Mouse (Mus musculus) thymus, adult 2 months (tissue): ENCODE results near the gene Pabpn1l.

ENCODE experiments used
- CTCF ChIP-seq: fragments of 200-500 bp; IDR thresholded peaks from 2 replicates; pipeline ENCODE4 v1.5.1; 2012; ENCODE audit warnings: mild to moderate bottlenecking, control low read depth, low read length, moderate library complexity, borderline replicate concordance; ENCODE audit not compliant: control insufficient read depth, poor library complexity, insufficient read depth; ENCODE audit errors: extremely low read depth
- POLR2A ChIP-seq: fragments of 200-500 bp; IDR thresholded peaks from 2 replicates; pipeline ENCODE4 v1.6.1; 2012; ENCODE audit warnings: mild to moderate bottlenecking, low read length, control low read depth, moderate library complexity; ENCODE audit not compliant: control insufficient read depth, poor library complexity, insufficient read depth; ENCODE audit errors: extremely low read depth

DNA sequence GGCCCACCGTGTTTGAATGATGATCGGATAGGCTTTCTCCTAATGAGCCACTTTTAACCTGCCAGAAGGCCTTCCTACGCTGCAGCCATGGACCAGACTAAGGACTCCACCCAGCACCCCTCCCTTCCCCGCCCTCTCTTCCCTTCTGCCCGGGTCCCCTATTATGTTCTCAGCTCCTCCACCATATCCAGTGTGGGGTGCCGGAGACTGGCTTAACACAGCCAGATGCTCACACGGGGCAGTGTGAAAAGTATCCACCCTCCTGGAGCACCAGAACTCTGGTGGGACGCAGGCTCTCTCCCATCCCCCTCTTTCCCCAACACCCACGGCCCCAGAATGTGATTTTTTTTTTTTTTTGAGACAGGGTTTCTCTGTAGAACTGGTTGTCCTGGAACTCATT, 49.0 kb downstream of the Pabpn1l start:
- TF ChIP-seq CTCF (no peak), POLR2A (no peak)
